Mouse (Mus musculus) liver, adult 2 months (tissue): ENCODE measurements around the gene Gm10643.

Experiments
- CTCF ChIP-seq: fragments of 200-500 bp; IDR thresholded peaks from 2 replicates; pipeline ENCODE4 v1.5.1; 2011; ENCODE audit warnings: low read depth, low read length, control low read depth
- POLR2A ChIP-seq: fragments of 200-500 bp; IDR thresholded peaks from 2 replicates; pipeline ENCODE4 v1.6.1; 2011; ENCODE audit warnings: low read length, control low read depth; ENCODE audit not compliant: insufficient read depth; ENCODE audit errors: extremely low read depth

GRCm38 (mm10) chr8:84044103-84044502 is 20.8 kb downstream of the Gm10643 start:
- TF ChIP-seq CTCF, result no peak
- TF ChIP-seq POLR2A, result no peak
